Mouse (Mus musculus) inflammation-experienced regulatory T-cells, adult 16 weeks (primary cell): Measurements from ENCODE around the gene B2m. TPM values are rescaled to one million over a fixed set of nuclear protein-coding genes. Genes with fewer than 3 reads are reported as not detected.

Experiments used
- polyA plus RNA-seq: library from polyadenylated mRNA; unstranded; fragments of 100-300 nt; shearing (Covaris generic); gene quantifications from one replicate; pipeline ENCODE4 v1.2.1, GENCODE M21; 2017

Gene B2m
- polyA plus RNA-seq, result 8,183 TPM

GRCm38 (mm10) chr2:122147508-122148241 lies at the start of gene B2m:
Gene B2m (plus strand): TSS chr2:122147686.

GRCm38 (mm10) chr2:122117961-122118958 lies 29.2 kb upstream of the B2m start, which contains the start of gene Spg11:
Gene Spg11 (minus strand): TSS chr2:122118386.

GRCm38 (mm10) chr2:122160680-122161079 lies 13.2 kb downstream of the B2m start, which contains the start of gene Trim69:
Gene Trim69 (plus strand): TSS chr2:122160700.

GRCm38 (mm10) chr2:122186106-122186505 lies 38.6 kb downstream of the B2m start, which contains the start of the genes Patl2 and Terb2:
Gene Patl2 (minus strand): TSS chr2:122186189.
Gene Terb2 (plus strand): TSS chr2:122186272.

Other genes with a start within 250 kb of the B2m start
- gene Ctdspl2, start 191.7 kb upstream of the B2m start, polyA plus RNA-seq, result 74.2 TPM
- not detected for gene Mageb3, start 191.6 kb upstream of the B2m start, polyA plus RNA-seq
- gene Eif3j1, start 119.1 kb upstream of the B2m start, polyA plus RNA-seq, result 5.7 TPM
- 22.2 TPM for gene Spg11, start 29.3 kb upstream of the B2m start, polyA plus RNA-seq
- gene Trim69, start 13.0 kb downstream of the B2m start, polyA plus RNA-seq, result not detected
- 1.4 TPM for gene Patl2, start 38.5 kb downstream of the B2m start, polyA plus RNA-seq
- gene Terb2, start 38.6 kb downstream of the B2m start, polyA plus RNA-seq, result not detected
- gene Sord, start 87.1 kb downstream of the B2m start, polyA plus RNA-seq, result 4.1 TPM
- not detected for gene Duox2, start 150.8 kb downstream of the B2m start, polyA plus RNA-seq
- gene Duoxa2, start 151.2 kb downstream of the B2m start, polyA plus RNA-seq, result not detected
- not detected for gene Duoxa1, start 166.0 kb downstream of the B2m start, polyA plus RNA-seq
- gene Duox1, start 168.0 kb downstream of the B2m start, polyA plus RNA-seq, result not detected
- 0.94 TPM for gene Shf, start 221.5 kb downstream of the B2m start, polyA plus RNA-seq